Mouse (Mus musculus) heart, embryonic 11.5 days (tissue): ENCODE data around the gene Atp2b1. TPM values are rescaled to one million over a fixed set of nuclear protein-coding genes. Genes with fewer than 3 reads are reported as not detected.

ENCODE experiments used
- ATAC-seq: fragments of 200-750 bp; cut with Nextera tagmentation; replicated peaks from 2 replicates; pipeline ENCODE4 v1.8.0; 2017; ENCODE audit warnings: moderate library complexity; ENCODE audit not compliant: insufficient number of reproducible peaks, low FRiP score, low TSS enrichment
- H3K27ac ChIP-seq: fragments of 300-500 bp; sonication (generic); 2 replicates; pipeline ENCODE4 v1.5.1; 2014; ENCODE audit warnings: mild to moderate bottlenecking, low read depth, low read length
- H3K27me3 ChIP-seq: fragments of 300-500 bp; sonication (generic); 2 replicates; pipeline ENCODE4 v1.6.1; 2014; ENCODE audit warnings: mild to moderate bottlenecking, low read length, mixed read lengths; ENCODE audit not compliant: control insufficient read depth, insufficient read depth
- H3K36me3 ChIP-seq: fragments of 300-500 bp; sonication (generic); 2 replicates; pipeline ENCODE4 v1.6.1; 2014; ENCODE audit warnings: mild to moderate bottlenecking, low read length, moderate library complexity, mixed read lengths; ENCODE audit not compliant: control insufficient read depth, insufficient read depth
- H3K4me1 ChIP-seq: fragments of 300-500 bp; sonication (generic); 2 replicates; pipeline ENCODE4 v1.6.1; 2014; ENCODE audit warnings: low read length; ENCODE audit not compliant: control insufficient read depth, insufficient read depth
- H3K4me2 ChIP-seq: fragments of 300-500 bp; sonication (generic); 2 replicates; pipeline ENCODE4 v1.6.1; 2014; ENCODE audit warnings: mild to moderate bottlenecking, moderate library complexity
- H3K4me3 ChIP-seq: fragments of 300-500 bp; sonication (generic); 2 replicates; pipeline ENCODE4 v1.5.1; 2014; ENCODE audit warnings: low read depth, low read length
- H3K9ac ChIP-seq: fragments of 300-500 bp; sonication (generic); 2 replicates; pipeline ENCODE4 v1.6.1; 2014; ENCODE audit warnings: mild to moderate bottlenecking, low read depth, low read length, moderate library complexity
- H3K9me3 ChIP-seq: fragments of 300-500 bp; sonication (generic); replicated peaks from 2 replicates; pipeline ENCODE4 v1.6.1; 2016; ENCODE audit warnings: low read length; ENCODE audit not compliant: control insufficient read depth
- WGBS: fragments of 180-500 bp; shearing (Covaris S2); extraction: QIAGEN DNeasy Blood & Tissue Kit; methylation state at CpG from one replicate; pipeline ENCODE4 v1.1.7; 2014; ENCODE audit not compliant: insufficient replicate concordance; 5-methylcytosine and 5-hydroxymethylcytosine counted together
- polyA plus RNA-seq: library from polyadenylated mRNA; unstranded; fragments of >200 nt; fragmentation: Nextera tagmentation; extraction: Ambion mirVana; gene quantifications from 2 replicates; pipeline ENCODE4 v1.2.1, GENCODE M21; 2014

The Atp2b1 gene
- 94.3 and 104 TPM in 2 replicates for polyA plus RNA-seq

DNA sequence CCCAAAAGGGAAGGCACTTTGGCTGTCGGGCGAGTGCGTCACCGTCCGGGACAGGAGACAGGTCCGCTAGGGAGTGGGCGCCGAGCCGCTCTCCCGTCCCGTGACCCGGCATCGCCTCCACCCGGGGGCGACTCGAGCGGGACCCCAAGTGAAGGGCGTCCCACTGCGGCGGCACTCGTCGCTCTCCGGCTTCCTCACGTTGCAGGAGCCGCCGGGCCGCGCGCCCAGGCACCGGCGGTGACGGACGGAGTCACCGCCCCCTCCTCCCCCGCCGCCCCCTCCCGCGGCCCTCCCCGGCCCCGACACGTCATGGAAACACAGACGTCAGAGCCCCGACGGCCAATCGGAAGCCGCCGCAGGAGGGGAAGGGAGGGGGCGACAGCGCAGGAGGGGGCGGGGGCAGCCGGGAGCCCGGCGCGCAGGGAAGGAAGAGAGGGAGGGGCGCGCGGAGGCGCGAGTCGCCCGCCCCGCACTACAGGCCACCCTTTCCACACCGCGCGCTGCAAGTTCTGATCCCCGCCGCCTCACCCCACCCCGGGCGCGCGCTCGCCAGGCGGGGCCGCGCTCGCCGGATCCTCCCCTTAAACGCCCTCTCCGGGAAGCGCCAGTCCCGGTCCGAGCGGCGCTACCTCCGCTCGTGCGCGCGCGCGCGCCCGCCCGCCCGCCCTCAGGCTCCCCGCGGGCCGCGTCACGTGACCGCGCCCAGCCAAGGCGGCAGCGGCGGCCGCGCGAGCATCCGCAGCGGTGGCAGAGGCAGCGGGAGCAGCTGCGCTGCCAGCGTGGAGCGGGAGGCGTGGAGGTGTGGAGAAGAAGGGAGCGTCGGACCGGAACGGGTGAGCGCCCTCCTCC is at the start of gene Atp2b1:
Gene Atp2b1, plus strand, starts transcription at position 446 of the 849 bp plus-strand sequence.
- ATAC-seq = peak; percentile 94
- no peaks in the 10 kb centered on the region for H3K9me3 ChIP-seq
- H3K4me2 ChIP-seq = peak within 1 kb of the TSS; percentile 93
- peak within 1 kb of the TSS; percentile 99 for H3K4me3 ChIP-seq
- H3K27me3 ChIP-seq = no peaks in the 10 kb centered on the region
- WGBS = under 1% methylated on average over 56 of the region's 120 CpGs
- H3K36me3 ChIP-seq = no peaks in the 10 kb centered on the region
- H3K27ac ChIP-seq = peak within 1 kb of the TSS; percentile 100
- peaks cover 3% of the 10 kb centered on the region for H3K4me1 ChIP-seq
- peak within 1 kb of the TSS; percentile 98 for H3K9ac ChIP-seq

DNA sequence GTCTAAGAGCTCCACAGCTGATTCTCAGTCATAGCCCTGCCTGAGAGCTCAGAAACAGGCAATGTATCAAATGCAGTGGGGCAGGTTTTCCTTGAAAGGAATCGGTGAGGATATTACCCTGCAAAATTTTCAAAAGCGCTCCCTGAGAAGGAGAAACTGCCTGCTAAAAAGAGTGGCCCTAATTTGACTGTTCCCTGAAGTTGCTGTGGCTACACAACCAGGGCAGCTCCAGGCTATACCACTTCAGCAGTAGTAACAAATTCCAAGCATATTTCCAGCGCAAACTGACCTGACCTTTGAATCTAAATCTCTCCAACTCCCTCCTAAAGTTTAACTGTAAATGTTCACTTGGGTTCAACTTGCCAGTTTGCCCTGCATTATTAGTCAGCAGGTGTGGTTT is 49.4 kb upstream of the Atp2b1 start:
- WGBS = 60% methylated on average over 3 of the region's 3 CpGs
- H3K27me3 ChIP-seq = no peaks in the 10 kb centered on the region
- no peaks in the 10 kb centered on the region for H3K4me1 ChIP-seq
- no peak overlapping the region for H3K27ac ChIP-seq
- H3K4me3 ChIP-seq = no peak overlapping the region
- no peaks in the 10 kb centered on the region for H3K9me3 ChIP-seq
- H3K4me2 ChIP-seq = no peak overlapping the region
- no peaks in the 10 kb centered on the region for H3K36me3 ChIP-seq
- ATAC-seq = no peak
- no peak overlapping the region for H3K9ac ChIP-seq

DNA sequence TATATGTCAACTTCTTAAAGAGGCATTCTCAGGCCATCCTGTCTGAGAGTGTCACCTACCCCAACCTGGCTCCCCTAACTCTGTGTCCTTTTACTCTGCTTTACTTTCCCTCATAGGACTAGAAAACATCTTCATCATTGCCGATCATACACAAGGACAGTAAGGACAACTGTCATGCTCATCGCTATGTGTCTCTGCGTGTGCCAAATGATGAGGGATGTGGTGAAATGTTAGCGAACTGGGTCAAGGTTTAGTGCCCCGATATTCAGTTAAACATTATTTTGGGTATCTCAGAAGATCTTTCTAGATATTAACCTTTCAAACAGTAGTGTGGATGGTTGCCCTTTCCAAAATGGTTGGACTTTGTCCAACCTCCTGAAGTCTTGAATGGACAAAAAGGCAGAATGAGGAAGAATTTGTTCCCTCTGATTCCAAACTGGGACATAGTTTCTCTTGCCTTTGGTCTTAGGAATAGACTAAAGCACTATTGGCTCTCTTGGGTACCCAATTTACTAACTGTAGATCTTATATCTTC is 47.3 kb upstream of the Atp2b1 start:
- Histone ChIP-seq H3K9me3 (no peaks in the 10 kb centered on the region), H3K4me2 (no peak overlapping the region), H3K36me3 (no peaks in the 10 kb centered on the region), H3K9ac (no peak overlapping the region), H3K4me1 (no peaks in the 10 kb centered on the region), H3K4me3 (no peak overlapping the region), H3K27ac (no peak overlapping the region), H3K27me3 (no peaks in the 10 kb centered on the region)
- WGBS = 90% methylated on average over 5 of the region's 5 CpGs
- no peak for ATAC-seq

DNA sequence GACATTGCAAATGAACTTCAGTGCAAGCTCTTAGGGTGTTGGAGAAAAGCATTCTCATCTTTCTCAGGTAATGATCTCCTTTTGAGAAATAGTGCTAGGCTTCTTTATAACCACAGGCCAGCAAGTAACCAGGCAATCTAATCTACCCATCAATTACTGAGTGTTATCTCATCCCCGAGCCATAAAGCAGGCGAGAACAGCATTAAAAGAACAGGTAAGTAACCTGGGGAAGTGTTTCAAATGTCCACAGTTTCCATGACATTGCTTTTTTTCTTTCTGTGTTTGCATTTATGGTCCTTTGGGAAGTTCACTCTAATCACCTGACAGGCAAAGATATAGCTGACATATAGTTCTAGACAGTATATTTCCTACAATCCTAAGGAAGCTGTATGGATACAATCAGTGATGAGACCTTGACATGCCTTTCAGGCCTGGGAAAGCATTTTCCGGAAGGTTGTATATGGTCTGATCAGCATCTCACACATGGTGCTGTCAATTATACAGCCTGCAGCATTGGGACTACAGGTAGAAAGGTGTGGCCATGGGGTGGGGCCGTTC is 45.8 kb upstream of the Atp2b1 start:
- Histone ChIP-seq H3K9me3 (no peaks in the 10 kb centered on the region), H3K4me2 (no peak overlapping the region), H3K27ac (no peak overlapping the region), H3K4me3 (no peak overlapping the region), H3K36me3 (no peaks in the 10 kb centered on the region), H3K27me3 (no peaks in the 10 kb centered on the region), H3K4me1 (no peaks in the 10 kb centered on the region), H3K9ac (no peak overlapping the region)
- WGBS = 71% methylated on average over 4 of the region's 4 CpGs
- ATAC-seq = no peak

DNA sequence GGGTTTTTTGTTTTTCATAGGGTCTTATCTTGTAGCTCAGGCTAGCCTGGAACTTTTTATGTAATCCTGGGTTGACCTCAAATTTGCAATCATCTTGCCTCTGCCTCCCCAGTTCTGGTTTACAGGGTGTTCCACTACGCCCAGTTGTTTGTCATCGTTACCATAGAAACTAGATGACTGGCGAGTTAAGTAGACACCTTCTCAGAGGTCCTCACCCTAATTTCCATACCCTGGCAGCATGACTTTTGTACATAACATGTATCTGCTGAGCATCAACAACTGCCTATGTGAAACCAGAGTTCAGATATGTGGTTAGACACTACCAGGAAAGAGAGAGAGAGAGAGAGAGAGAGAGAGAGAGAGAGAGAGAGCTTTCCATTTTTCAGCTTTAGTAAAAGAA is 36.4 kb upstream of the Atp2b1 start:
- no peak for ATAC-seq
- Histone ChIP-seq H3K4me2 (no peak overlapping the region), H3K27ac (no peak overlapping the region), H3K36me3 (no peaks in the 10 kb centered on the region), H3K9ac (no peak overlapping the region), H3K27me3 (no peaks in the 10 kb centered on the region), H3K4me1 (no peaks in the 10 kb centered on the region), H3K9me3 (no peaks in the 10 kb centered on the region), H3K4me3 (no peak overlapping the region)
- 68% methylated on average over 3 of the region's 3 CpGs for WGBS

DNA sequence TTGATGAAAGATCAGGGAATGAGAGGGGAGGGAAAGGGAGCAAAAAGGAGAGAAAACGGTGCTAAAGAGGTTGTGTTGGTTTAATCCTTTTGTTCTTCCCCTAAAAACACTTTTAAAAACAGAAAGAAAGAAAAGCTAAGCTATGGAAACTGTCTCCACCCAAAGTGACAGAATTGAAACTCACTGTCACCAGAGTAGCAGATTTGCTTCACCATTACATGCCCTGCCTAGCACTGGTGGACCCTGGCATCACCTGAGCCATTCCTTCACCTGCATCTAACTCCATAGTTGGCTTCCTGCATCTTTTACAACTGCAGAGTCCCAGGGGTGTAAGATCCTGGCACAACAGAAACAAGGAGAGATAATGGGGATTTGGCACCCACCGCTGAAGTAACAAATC is 35.6 kb upstream of the Atp2b1 start:
- Histone ChIP-seq H3K36me3 (no peaks in the 10 kb centered on the region), H3K4me2 (no peak overlapping the region), H3K4me3 (no peak overlapping the region), H3K9ac (no peak overlapping the region), H3K9me3 (no peaks in the 10 kb centered on the region), H3K27ac (no peak overlapping the region), H3K4me1 (no peaks in the 10 kb centered on the region), H3K27me3 (no peaks in the 10 kb centered on the region)
- WGBS = 69% methylated on average over 2 of the region's 2 CpGs
- ATAC-seq = no peak

DNA sequence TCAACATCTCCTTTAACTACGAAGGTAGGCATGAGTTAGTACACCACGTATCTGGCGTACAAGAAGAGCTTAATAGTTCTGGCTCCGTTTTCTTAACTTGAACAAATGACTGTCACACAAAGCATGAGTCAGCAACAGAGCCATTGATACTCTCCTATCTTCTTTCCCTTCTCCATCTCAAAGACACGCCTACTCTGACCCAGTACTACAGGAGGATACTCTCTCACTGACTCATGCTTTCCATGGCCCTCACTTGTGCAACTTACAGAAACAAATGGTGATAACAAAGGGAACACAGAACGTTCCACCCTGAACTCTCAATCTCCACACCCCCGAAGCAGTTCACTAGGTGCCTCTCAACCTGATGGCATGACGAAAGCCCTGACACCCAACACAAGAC is 34.1 kb upstream of the Atp2b1 start:
- whole genome bisulfite sequencing = 59% methylated on average over 8 of the region's 8 CpGs
- H3K36me3 ChIP-seq = no peaks in the 10 kb centered on the region
- no peak overlapping the region for H3K9ac ChIP-seq
- ATAC-seq = peak; percentile 93
- no peaks in the 10 kb centered on the region for H3K27me3 ChIP-seq
- H3K4me3 ChIP-seq = no peak overlapping the region
- peak overlapping the region; percentile 75; the same call in 1 of the 2 replicates for H3K27ac ChIP-seq
- no peaks in the 10 kb centered on the region for H3K9me3 ChIP-seq
- H3K4me1 ChIP-seq = no peaks in the 10 kb centered on the region
- H3K4me2 ChIP-seq = no peak overlapping the region

DNA sequence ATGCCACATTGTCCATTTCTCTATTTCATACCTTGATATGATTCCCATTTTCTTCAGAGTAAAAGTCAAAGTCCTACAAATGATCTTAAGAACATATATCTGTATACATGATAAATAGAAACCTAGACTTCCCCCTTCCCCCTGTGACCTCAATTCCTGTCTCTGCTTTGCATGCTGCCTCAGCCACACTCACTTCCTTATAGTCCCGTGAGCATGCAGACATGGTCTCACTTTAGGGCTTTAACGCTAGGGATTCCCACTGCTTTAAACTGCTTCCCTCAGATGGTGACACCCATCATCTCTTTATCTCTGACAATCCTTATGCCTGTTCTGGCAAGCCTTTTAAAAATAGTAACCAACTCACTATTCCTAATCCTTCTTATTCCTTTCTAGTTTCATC is 33.5 kb upstream of the Atp2b1 start:
- H3K4me3 ChIP-seq = no peak overlapping the region
- H3K4me2 ChIP-seq = no peak overlapping the region
- H3K9me3 ChIP-seq = no peaks in the 10 kb centered on the region
- H3K9ac ChIP-seq = no peak overlapping the region
- no peaks in the 10 kb centered on the region for H3K4me1 ChIP-seq
- 0 out of 2 replicates have a peak overlapping the region, but pooled peaks have one; percentile 75 for H3K27ac ChIP-seq
- H3K27me3 ChIP-seq = no peaks in the 10 kb centered on the region
- no peaks in the 10 kb centered on the region for H3K36me3 ChIP-seq
- 53% methylated on average over 2 of the region's 2 CpGs for WGBS
- no peak for ATAC-seq
